Mouse (Mus musculus) T-helper 1 cell (primary cell): ENCODE data around the gene Gpn3.
"Not testable (repeated sequence)": the region's sequence is repeated elsewhere in the genome, so short reads cannot be mapped to it uniquely, and the experiment has no call there.

Experiments
- in situ Hi-C: fragments of 300-600 bp; cut with MboI, MseI; formaldehyde crosslinking; loops from one replicate; pipeline ENCODE4 v1.15.1; 2025; ENCODE audit warnings: high pct_unique_total_duplicates

Gene Gpn3

DNA sequence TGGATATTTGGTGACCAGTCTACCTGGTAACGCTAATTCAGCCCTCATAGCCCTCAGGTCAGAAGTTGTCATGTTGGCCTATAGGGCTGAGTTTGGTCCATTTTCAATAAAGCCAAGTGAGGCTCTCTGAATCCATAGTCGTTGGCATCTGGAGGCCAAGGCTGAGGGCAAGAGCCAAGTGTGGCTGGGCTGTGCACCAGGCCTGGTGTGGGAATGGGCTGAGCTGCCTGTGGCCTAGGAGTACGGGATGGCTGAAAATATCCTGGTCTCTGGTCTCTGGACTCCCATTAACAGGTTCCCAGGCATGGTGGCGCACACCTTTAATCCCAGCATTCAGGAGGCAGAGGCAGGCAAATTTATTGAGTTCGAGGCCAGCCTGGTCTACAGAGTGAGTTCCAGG is 18.3 kb downstream of the Gpn3 start:
- in situ Hi-C loops = no loop called here

DNA sequence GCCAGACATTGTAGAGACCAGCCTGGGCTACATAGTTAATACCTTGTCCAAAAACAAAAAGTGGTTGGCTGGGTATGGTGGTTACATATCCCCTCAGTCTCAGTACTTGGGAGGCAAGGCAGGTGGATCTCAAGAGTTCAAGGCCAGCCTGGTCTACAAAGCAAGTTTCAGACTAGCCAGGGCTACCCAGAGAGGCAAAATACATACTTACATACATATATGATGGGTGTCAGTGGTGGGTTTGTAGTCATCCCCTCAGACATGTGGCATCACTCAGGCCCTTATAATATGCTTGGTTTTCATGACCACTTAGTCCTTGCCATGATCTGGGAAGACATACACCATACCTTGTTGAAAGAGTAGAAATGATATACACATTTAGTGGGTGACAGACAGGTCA is 19.0 kb downstream of the Gpn3 start:
- in situ Hi-C loops = no loop called here

DNA sequence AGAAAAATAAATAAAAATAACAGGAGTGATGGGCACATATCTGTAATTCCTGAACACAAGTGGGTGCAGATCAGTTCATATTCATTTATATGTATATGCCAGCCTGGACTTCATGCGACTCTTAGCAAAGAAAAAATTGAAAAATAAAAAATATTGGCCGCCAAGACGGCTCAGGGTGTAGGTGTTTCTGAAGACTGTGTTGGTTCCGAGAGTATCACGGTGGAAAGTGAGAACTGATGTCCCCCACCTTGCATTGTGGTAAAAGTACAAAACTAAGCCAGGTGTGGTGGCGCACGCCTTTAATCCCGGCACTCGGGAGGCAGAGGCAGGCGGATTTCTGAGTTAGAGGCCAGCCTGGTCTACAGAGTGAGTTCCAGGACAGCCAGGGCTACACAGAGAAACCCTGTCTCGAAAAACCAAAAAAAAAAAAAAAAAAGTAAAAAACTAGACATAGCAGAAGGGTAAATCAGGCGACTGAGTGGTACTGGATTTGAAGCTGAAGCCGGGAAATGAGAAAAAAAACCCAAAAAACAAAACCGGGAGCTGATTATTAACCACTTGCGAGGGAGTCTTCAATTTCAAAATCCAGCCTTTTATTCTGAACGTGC is 19.6 kb downstream of the Gpn3 start:
- in situ Hi-C loops = no loop called here

DNA sequence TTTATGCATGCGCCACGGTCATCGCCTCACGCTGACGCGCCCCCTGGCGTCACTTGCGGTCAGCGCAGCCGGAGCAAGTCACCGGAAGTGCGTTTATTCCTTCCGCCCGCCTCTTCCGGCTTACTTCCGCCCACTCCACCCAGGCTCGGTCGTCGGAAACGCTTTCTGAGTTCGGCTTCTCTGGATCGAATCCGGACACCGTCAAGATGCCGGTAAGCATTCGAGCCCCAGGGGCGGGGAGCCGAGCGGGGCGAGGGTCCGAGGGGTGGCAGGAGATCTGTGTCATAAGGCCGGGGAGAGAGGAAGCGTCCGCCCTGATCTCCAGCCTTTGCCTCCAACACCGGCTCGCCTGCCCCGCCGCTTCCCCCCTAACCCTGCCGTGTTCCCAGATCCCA is 20.1 kb downstream of the Gpn3 start, which contains the start of gene Arpc3:
Gene Arpc3, plus strand, starts transcription at position 93 of the 395 bp plus-strand sequence.
- in situ Hi-C loops = no loop called here

DNA sequence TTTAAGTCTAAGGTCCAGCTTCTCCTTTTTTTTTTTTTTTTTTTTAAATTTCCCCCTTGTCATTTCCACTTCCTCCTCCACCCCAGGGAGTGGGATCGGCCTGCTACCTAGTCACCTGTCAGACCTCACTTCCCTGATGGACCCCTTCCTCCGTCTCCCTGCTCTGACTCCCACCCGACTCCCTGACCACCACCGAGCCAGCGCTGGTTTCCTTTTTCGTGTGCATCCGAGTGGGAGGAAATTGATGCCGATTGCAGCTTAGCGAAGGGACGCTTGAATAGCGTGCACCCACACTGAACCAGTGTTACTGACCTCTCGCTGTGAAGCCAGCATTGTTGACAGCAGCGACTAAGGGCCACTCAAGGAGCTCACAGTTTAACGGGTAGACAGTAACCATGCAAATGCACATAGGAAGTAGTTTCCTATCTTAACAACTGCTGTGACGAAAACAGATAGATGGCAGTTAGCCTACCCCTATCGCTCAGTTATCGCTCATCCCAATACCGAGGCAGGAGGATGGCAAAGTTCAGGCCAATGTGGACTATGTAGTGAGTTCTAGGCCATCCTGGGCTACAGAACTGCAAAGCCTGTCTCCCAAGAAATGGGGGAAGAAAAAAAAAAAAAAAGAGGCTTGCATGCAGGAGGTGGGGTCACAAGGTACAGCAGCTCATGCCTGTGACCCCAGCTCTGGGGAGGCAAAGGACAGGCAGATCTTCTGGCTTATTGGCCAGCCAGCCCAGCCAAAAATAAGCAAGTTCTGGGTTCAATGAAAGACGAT is 20.7 kb downstream of the Gpn3 start:
- in situ Hi-C loops = no loop called here

DNA sequence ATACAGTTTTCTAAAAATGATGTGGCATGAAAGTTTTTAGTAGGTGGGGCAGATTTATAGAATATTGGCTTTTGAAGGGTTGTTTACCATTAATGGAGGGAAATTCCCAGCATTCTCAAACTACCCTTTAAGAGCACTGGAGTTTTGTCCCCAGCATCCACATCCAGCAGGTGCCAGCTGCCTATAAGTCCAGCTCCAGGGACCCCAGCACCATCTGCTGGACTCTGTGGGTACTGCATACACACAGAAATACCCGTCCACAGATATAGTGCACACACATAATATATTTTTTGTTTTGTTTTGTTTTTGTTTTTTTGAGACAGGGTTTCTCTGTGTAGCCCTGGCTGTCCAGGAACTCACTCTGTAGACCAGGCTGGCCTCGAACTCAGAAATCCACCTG is 22.2 kb downstream of the Gpn3 start:
- in situ Hi-C loops = no loop called here

DNA sequence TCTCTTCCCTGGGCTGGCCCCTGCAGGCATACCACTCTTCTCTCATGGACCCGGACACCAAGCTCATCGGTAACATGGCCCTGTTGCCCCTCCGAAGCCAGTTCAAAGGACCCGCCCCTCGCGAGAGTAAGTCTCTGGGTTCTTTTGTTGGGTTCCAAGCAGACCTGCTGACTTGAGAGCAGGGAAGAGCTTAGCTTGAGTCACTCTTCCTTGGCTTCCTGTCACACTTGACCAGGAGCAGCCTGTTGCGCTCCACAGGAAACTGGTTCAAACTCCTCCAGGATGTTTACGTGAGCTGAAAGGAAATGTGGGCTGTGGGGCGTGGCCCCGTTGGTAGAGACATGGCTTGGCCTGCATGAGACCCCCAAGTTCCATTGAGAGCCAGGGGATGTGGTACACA is 25.1 kb downstream of the Gpn3 start:
- in situ Hi-C loops = no loop called here

DNA sequence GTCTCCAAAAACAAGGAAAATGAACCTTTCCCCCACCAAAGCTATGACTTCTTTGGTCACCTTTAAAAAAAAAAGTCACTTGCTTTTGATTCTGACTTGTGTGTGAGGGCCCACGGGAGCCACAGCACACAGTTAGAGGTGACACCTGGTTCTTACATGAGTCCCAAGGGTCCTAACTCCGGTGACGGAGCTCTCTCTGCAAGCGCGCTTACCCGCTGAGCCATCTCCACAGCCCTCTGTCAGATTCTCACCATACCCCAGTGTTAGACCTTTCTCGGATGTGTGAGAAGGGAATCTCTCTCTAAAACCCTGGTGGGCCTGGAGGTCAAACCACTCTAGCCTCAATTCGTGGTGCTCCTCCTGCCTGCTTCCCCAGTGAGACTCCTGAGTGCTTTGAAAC is 25.8 kb downstream of the Gpn3 start:
- in situ Hi-C loops = no loop called here

DNA sequence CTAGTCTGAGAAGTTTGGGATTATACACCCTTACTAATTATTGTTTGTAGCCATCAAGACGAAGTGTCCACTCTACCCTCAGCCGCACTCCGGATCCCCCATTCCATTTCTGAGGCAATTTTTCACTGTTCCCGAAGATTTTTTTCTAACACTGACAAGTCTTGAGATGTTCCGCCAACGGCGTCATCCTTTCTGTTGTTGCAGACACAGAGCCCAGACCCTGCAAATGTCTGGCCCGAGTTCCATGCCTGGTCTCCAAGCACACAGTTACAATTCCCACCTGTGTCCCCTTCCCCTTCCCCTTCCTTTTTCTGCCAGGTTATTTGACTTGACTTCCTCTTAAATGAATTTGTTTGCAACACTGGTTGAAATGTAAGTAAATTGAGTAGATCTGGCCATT is 28.2 kb downstream of the Gpn3 start:
- in situ Hi-C loops = no loop called here

DNA sequence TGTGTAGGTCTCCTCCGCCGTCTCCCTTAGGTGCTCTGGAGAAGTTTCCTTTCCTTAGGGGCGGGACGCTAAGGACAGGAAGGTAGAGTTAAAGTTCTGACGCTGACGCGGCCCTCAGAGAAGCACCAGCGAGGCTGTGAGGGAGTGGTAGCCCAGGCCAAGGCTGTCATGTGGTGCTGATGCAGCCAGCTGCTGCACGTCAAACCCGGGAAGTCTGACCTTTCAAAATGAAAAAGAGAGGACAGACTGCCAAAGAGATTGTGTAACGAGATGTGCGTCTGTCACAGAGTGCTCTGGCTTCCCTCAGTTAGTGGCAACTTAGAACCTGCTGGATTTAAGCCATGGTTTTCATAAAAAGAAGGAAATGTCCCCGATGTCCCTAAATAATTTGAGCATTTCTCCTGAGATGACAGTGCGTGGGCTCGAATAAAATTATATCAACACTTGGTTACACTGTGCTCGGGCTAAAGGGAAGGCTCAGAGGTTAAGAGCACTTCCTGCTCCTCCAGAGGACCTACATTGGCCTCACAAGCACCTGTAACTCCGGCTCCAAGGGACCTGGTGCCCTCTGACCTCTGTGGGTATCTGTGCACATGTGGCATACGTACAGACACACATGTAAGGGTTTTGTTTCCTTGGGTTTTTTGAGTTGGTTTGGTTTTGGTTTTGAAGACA is 29.1 kb downstream of the Gpn3 start:
- in situ Hi-C loops = no loop called here

DNA sequence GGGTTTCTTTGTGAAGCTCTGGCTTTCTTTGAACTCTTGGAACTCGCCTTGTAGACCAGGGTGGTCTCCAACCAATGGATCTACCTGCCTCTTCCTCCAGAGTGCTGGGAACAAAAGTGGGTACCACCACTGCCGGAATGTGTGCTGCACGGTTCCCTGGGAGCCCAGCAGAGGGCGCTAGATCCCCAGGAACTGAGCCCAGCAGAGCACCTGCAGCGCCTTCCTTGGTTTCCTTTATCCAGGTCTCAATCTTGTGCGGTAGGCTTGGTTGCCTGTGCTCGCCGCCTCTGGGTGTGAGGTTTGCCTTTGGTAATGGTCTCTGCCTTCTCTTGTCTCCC is 29.6 kb downstream of the Gpn3 start:
- in situ Hi-C loops = no loop called here

DNA sequence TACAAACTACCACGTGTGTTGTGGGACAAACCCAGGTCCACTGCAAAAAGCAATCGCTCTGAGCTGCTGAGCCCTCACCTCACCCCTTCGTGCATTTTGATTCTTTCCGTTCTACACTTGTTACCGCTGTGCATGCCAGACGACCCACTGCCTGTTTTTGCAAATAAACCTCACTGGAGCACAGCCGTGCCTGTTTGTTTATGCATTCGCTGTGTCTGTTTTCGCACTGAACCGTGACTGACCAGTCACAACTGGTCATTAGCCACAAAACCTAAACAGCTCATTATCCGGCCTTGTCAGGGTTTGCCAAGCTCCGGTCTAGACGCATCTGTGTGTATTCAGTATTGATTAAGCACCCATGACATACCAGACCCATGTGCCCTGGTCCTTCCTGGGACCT is 30.5 kb downstream of the Gpn3 start:
- in situ Hi-C loops = no loop called here

DNA sequence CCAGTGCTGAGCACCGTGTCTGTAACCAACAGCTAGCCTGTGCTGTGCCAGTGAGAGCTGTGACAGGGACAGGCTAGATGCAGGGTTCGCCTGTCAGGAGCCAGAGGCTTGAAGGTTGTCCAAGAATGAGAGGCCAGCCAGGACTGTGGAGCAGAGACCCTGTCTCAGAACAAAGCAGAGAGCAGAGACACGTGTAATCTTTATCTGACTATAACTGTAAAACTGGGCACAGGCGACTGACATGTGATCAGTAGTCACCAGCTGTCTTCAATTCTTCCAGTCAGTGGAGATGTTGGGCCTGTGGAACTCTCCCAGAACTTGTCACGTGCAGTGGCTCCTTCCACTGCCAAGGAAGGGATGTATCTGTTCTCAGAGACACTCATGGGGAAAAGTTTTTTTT is 31.1 kb downstream of the Gpn3 start:
- in situ Hi-C loops = no loop called here

DNA sequence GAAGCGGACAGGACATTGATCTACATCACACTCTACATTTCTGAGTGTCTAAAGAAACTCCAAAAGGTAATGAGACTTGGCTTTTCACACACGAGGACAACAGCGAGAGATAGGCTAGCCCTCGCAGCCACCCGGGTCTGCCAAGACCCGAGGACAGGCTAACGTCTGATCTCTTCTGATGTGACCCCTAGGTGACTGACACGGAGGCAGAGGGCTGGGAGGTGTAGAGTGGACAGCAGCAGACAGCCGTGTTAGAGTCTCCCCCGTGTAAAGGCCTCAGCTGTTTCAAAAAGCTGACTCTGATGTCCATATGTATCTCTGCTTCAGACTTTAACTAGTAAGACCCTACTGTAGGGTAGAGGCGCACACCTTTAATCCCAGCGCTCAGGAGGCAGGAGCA is 31.7 kb downstream of the Gpn3 start:
- in situ Hi-C loops = no loop called here

DNA sequence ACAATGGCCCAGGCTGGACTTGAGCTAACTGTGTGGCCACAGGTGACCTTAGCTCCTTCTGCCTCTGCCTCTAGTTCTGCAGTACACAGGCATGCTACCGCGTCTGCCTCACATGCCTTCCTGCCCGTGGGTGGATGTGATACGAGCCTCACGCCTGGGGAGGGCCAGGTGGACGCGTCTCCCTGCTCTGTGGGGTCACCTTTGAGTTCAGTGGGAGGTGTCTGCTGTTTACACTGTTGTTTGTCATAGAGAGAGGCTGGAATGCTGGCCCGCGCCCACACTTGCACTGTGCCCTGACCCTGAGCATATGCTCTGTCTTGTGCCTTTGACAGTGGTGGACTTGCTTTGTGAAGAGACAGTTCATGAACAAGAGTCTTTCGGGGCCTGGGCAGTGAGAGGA is 33.9 kb downstream of the Gpn3 start:
- in situ Hi-C loops = no loop called here

DNA sequence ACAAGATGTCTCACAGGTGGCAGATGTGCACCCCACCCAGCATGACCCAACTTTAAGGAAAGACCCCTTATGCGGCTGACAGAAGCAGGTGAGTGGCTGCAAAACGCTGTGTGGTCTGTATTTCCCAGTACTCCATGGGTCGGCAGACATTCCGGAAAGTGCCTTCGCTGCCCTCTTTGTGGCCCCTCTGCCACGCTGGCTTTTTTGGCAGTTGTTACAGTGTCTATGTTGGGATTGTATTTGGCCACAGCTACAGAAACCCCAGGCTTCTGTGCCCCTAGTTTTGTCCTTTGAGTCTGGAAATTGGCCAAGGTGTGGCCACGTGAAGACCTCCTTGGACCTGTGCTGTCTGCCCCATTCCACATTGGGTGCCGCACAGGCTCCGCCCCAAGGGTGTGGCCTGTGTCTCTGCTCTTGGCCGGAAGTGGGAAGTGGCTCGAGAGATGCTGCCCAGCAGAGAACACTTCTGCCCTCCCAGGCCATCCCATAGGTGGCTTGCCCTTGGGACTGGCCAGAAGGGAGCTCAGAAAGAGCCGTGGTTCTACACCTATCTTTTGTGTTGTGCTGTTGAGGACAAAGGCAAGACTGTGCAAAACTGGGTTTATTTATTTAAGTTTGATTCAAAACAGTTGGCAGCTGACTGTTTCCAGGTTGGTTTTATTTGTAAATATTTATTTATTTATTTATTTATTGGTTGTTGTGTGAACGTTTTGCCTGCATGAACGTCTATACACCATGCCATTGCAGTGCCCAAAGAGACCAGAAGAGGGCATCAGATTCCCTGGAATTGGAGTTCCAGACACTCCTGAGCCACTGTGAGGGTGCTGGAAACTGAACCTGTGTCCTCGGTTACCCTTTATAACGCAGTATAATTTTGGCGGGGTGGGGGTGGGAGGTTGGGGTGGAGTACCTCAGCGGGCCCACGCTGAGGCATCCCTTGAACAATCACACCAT is 38.3 kb downstream of the Gpn3 start:
- in situ Hi-C loops = no loop called here

DNA sequence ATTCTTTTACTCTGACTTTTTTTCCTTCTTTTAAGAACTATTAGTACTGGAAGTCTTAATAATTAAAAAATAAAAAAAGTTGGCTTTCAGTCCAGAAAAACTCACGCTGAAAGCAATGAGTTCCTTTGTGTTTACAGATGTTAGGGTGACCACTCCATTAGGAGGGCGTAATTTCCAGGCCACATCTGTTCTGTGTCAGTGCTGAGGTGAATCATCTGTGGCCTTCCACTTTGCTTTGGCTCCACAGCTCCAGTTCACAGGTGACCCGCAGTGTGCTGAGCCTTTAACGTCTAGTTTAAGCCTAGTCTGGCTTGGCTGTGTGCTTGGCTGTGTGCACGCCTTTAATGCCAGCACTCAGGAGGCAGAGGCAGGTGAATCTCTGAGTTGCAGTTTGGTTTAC is 40.2 kb downstream of the Gpn3 start:
- in situ Hi-C loops = no loop called here

DNA sequence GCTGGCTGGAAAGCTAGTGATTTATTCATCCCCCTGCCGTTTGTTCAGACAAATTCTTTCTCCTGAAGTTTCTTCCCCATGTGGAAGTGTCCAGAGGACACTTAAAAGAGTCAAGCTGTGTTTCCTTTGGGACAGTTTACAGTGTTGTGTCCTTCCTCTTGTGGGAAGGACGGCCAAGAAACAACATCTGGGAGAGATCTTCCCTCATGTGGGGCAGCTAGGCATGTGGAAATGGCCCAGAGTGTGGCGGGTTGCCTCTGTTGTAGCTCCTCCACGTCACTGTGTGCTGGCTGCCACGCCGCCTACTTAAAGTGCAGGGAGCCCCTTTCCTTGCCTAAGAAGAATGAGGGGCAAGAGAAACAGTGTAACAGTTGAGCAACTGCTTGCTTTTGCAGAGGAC is 41.1 kb downstream of the Gpn3 start:
- in situ Hi-C loops = no loop called here

DNA sequence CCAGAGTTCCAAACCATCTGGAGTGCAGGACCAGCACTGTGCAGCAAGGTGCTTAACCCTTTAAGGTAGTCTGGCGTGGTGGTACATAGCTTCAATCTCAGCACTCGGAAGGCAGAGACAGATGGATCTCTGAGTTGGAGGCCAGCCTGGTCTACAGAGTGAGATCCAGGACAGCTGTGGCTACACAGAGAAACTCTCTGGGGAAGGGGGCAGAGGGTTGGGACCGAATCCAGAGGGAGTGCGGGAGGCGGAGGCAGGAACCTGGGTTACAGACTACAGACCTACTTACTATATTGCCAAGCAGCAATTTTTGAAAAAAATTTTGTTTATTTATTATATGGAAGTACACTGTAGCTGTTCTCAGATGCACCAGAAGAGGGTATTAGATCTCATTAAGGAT is 42.7 kb downstream of the Gpn3 start:
- in situ Hi-C loops = no loop called here

DNA sequence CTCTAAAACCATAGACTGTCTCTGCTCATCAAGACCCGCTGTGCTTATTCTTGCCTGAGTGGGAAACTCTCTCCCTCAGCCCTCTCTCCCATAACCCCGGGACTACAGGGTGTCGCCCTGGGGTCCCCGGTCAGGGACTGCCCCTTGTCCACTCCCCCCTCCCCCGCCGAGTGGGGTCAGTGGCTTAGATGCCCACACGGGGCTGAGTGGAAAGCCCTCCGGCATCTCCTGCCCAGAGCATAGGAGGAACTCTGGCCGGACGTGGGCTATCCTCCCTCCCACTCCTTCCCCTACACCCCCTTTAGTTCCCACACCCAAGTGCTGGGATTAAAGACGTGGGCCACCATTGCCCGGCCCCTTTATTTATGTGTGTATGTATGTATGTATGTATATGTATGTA is 43.8 kb downstream of the Gpn3 start:
- in situ Hi-C loops = no loop called here

DNA sequence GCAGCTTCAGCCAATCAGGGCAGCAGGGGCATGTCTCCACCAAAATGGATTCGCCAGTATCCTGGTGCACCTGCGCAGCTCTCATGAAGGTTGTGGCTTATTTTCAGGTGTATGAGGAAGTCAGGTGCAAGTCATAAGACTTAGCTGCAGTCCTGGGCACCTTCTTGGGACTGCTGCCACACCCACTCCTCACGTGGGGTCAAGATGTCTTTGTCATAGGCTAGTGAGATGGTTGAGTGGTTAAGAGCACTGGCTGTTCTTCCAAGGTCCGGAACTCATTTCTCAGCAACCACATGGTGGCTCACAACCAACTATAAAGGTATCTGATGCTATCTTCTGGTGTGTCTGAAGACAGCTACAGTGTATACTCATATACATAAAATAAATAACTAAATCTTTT is 49.0 kb downstream of the Gpn3 start:
- in situ Hi-C loops = not testable (repeated sequence)
